Mouse (Mus musculus): ENCODE measurements around the gene Gm45521. TPM values are rescaled to one million over a fixed set of nuclear protein-coding genes. Genes with fewer than 3 reads are reported as not detected.

Gm45521 gene
- total and polyA plus RNA-seq, 3 experiments, result not detected

DNA sequence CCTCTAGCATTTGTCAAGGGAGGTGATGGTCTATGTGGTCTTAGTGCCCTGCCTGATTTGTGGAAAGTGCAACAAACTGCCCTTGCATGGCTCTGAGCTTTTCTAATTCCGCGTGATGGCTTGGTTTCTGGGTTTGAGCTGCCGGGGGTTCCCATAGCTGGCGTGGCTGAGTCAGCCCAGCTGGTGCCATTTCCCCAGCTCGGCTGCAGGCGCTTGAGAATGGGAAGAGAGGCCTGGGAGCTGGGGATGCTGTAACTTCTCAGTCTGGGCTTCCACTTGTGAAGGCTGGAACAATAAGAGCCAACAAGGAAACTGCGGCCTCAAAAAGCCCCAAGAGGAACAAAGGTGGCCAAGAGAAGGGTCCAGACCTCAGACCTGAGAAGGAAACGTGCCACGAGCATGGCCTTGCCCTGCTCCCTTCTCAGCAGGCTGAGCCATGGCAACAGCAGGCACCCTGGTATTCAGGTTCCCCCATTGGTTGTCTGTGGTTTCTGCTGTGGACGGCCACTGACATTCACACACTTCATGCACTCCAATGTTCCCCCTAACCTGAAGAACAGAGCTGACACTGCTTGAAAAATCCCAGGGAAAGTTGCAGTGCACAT, 14.9 kb downstream of the Gm45521 start:
- H3K9me3 ChIP-seq (replicated peaks), result no peaks in the 10 kb centered on the region
- peaks cover 4% of the 10 kb centered on the region for H3K27me3 ChIP-seq (ENCODE audit: insufficient read depth, low read length)
- no peak for DNase-seq (ENCODE audit: low spot score)
- no peaks in the 10 kb centered on the region for H3K36me3 ChIP-seq (replicated peaks)
- TF ChIP-seq CTCF (IDR thresholded peaks at IDR 0.05; ENCODE audit: low read depth, low read length), result no peak
- no peak for TF ChIP-seq GATA1 (IDR thresholded peaks at IDR 0.05; ENCODE audit: borderline replicate concordance, low read length)
- TF ChIP-seq POLR2AphosphoS5 (IDR thresholded peaks at IDR 0.05; ENCODE audit: insufficient replicate concordance, low read depth, low read length), result no peak
- TF ChIP-seq TAL1 (conservative IDR thresholded peaks at IDR 0.05; ENCODE audit: low read depth, low read length), result no peak
- no peak for TF ChIP-seq GATA2 (IDR thresholded peaks at IDR 0.05; ENCODE audit: borderline replicate concordance, low read depth, low read length)
- no peak for ATAC-seq (ENCODE audit: extremely low read depth, insufficient number of reproducible peaks, low FRiP score, poor library complexity, severe bottlenecking)
- no peak overlapping the region for H3K4me3 ChIP-seq (ENCODE audit: low read depth, low read length)
- H3K4me1 ChIP-seq (ENCODE audit: insufficient read depth, low read depth, low read length), result no peaks in the 10 kb centered on the region

DNA sequence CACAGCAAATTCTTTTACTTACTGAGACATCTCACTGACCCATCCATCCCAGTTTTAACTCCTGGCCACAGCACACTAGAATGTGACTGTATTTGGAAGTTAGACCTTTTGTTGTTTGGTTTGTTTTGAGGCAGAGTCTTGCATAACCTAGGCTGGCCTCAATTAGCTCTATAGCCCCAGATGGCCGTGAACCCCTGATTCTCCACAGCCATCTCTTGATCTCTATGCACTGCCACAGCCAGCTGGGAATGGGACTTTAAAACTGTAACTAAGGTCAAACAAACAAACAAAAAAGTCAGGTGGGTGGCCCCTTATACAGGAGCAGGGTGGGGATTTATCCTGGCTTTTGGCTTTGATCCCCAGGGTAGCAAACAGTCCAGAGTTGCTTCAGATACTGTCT, 17.6 kb downstream of the Gm45521 start:
- no peak for TF ChIP-seq GATA2 (IDR thresholded peaks at IDR 0.05; ENCODE audit: borderline replicate concordance, low read depth, low read length)
- no peak for TF ChIP-seq POLR2AphosphoS5 (IDR thresholded peaks at IDR 0.05; ENCODE audit: insufficient replicate concordance, low read depth, low read length)
- TF ChIP-seq TAL1 (conservative IDR thresholded peaks at IDR 0.05; ENCODE audit: low read depth, low read length), result no peak
- TF ChIP-seq CTCF (IDR thresholded peaks at IDR 0.05; ENCODE audit: low read depth, low read length), result no peak
- no peak for TF ChIP-seq GATA1 (IDR thresholded peaks at IDR 0.05; ENCODE audit: borderline replicate concordance, low read length)
- peaks cover 3% of the 10 kb centered on the region; the same call in 1 of the 2 replicates for H3K27me3 ChIP-seq (ENCODE audit: insufficient read depth, low read length)
- ATAC-seq (ENCODE audit: extremely low read depth, insufficient number of reproducible peaks, low FRiP score, poor library complexity, severe bottlenecking) (no peak), DNase-seq (ENCODE audit: low spot score) (no peak)
- H3K36me3 ChIP-seq (replicated peaks), result no peaks in the 10 kb centered on the region
- H3K9me3 ChIP-seq (replicated peaks), result no peaks in the 10 kb centered on the region
- no peak overlapping the region for H3K4me3 ChIP-seq (ENCODE audit: low read depth, low read length)
- no peaks in the 10 kb centered on the region for H3K4me1 ChIP-seq (ENCODE audit: insufficient read depth, low read depth, low read length)

DNA sequence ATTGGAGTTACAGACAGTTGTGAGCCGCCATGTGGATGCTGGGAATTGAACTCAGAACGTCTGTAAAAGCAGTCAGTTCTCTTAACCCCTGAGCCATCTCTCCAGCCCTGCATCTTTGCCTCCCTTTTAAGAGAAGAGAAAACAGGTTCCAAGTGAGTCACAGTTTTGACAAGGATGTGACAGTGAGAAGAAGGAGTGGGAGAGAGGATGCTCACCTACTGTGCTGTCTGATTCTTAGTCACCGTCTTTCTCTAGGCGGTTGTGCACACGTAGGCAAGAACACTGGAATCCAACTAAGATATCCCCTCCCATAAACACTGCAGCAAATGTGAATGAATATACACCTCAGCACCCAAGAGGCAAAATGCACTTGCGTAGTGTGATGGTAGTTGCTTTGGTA, 18.1 kb downstream of the Gm45521 start:
- H3K9me3 ChIP-seq (replicated peaks), result no peaks in the 10 kb centered on the region
- TF ChIP-seq TAL1 (conservative IDR thresholded peaks at IDR 0.05; ENCODE audit: low read depth, low read length) (no peak), POLR2AphosphoS5 (IDR thresholded peaks at IDR 0.05; ENCODE audit: insufficient replicate concordance, low read depth, low read length) (no peak), GATA1 (IDR thresholded peaks at IDR 0.05; ENCODE audit: borderline replicate concordance, low read length) (no peak), CTCF (IDR thresholded peaks at IDR 0.05; ENCODE audit: low read depth, low read length) (no peak), GATA2 (IDR thresholded peaks at IDR 0.05; ENCODE audit: borderline replicate concordance, low read depth, low read length) (no peak)
- H3K36me3 ChIP-seq (replicated peaks), result no peaks in the 10 kb centered on the region
- DNase-seq (ENCODE audit: low spot score) (no peak), ATAC-seq (ENCODE audit: extremely low read depth, insufficient number of reproducible peaks, low FRiP score, poor library complexity, severe bottlenecking) (no peak)
- H3K4me3 ChIP-seq (ENCODE audit: low read depth, low read length), result no peak overlapping the region
- H3K4me1 ChIP-seq (ENCODE audit: insufficient read depth, low read depth, low read length), result no peaks in the 10 kb centered on the region
- peaks cover 3% of the 10 kb centered on the region; the same call in 1 of the 2 replicates for H3K27me3 ChIP-seq (ENCODE audit: insufficient read depth, low read length)

DNA sequence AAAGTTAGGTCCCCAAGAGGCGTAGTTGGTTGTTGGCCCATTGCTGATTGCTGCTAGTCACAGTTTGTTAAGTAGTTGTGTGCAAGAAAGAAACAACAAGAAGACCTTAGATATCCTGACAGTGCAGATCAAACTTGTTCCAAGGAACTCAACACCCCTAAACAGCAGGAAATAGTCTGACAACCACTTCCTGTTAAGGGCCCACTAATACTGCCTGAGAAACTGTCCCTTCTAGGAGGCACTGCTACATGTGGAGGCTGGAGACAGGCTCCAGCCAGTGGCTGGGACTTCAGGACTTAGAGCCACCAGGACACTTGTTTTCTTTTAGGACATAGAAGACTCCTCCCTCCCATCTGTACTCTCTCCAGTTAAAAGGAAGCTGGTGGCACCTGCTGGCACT, 20.4 kb downstream of the Gm45521 start:
- no peaks in the 10 kb centered on the region for H3K36me3 ChIP-seq (replicated peaks)
- DNase-seq (ENCODE audit: low spot score) (no peak), ATAC-seq (ENCODE audit: extremely low read depth, insufficient number of reproducible peaks, low FRiP score, poor library complexity, severe bottlenecking) (no peak)
- H3K4me3 ChIP-seq (ENCODE audit: low read depth, low read length), result no peak overlapping the region
- no peak for TF ChIP-seq GATA1 (IDR thresholded peaks at IDR 0.05; ENCODE audit: borderline replicate concordance, low read length)
- TF ChIP-seq CTCF (IDR thresholded peaks at IDR 0.05; ENCODE audit: low read depth, low read length), result no peak
- no peak for TF ChIP-seq TAL1 (conservative IDR thresholded peaks at IDR 0.05; ENCODE audit: low read depth, low read length)
- no peak for TF ChIP-seq POLR2AphosphoS5 (IDR thresholded peaks at IDR 0.05; ENCODE audit: insufficient replicate concordance, low read depth, low read length)
- no peak for TF ChIP-seq GATA2 (IDR thresholded peaks at IDR 0.05; ENCODE audit: borderline replicate concordance, low read depth, low read length)
- H3K27me3 ChIP-seq (ENCODE audit: insufficient read depth, low read length), result peaks cover 3% of the 10 kb centered on the region; the same call in 1 of the 2 replicates
- no peaks in the 10 kb centered on the region for H3K9me3 ChIP-seq (replicated peaks)
- no peaks in the 10 kb centered on the region for H3K4me1 ChIP-seq (ENCODE audit: insufficient read depth, low read depth, low read length)

DNA sequence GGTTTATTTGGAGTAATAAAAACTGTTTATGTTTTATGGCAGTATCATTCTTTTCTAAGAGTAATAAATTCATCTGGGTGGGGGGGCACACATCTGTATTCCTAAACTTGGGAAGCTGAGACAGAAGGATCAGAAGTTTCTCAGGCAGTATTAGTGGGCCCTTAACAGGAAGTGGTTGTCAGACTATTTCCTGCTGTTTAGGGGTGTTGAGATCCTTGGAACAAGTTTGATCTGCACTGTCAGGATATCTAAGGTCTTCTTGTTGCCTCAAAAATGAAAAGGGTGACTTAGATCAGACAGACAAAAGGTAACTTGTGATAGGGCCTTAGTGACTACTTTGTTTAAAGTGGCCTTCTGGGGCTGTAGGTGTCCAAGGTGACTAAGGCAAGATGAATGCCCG, 21.1 kb downstream of the Gm45521 start:
- Histone ChIP-seq H3K4me1 (ENCODE audit: insufficient read depth, low read depth, low read length) (no peaks in the 10 kb centered on the region), H3K4me3 (ENCODE audit: low read depth, low read length) (no peak overlapping the region), H3K36me3 (replicated peaks) (no peaks in the 10 kb centered on the region), H3K9me3 (replicated peaks) (no peaks in the 10 kb centered on the region), H3K27me3 (ENCODE audit: insufficient read depth, low read length) (peaks cover 3% of the 10 kb centered on the region; the same call in 1 of the 2 replicates)
- DNase-seq (ENCODE audit: low spot score) (no peak), ATAC-seq (ENCODE audit: extremely low read depth, insufficient number of reproducible peaks, low FRiP score, poor library complexity, severe bottlenecking) (no peak)
- TF ChIP-seq GATA1 (IDR thresholded peaks at IDR 0.05; ENCODE audit: borderline replicate concordance, low read length), result no peak
- no peak for TF ChIP-seq CTCF (IDR thresholded peaks at IDR 0.05; ENCODE audit: low read depth, low read length)
- no peak for TF ChIP-seq GATA2 (IDR thresholded peaks at IDR 0.05; ENCODE audit: borderline replicate concordance, low read depth, low read length)
- TF ChIP-seq POLR2AphosphoS5 (IDR thresholded peaks at IDR 0.05; ENCODE audit: insufficient replicate concordance, low read depth, low read length), result no peak
- TF ChIP-seq TAL1 (conservative IDR thresholded peaks at IDR 0.05; ENCODE audit: low read depth, low read length), result no peak

DNA sequence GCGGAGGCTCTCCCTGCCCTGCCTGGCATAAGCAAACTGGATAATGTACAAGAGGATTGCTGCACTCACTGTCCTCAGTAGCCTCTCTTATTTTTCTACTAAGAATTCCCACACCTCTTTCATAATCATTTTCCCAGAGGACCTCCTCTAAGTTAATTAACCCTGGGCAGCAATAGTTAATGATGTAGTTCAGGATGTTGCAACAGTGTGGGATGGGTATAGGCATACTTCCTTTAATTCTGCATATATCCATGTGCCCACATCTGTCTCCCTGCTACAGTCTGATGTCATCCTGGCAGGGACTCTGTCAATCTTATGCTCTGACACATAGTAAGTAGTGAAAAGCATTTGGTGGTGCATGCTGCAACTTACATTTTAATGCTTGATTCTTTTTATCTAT, 24.1 kb downstream of the Gm45521 start:
- peaks cover 5% of the 10 kb centered on the region; the same call in 1 of the 2 replicates for H3K27me3 ChIP-seq (ENCODE audit: insufficient read depth, low read length)
- TF ChIP-seq GATA2 (IDR thresholded peaks at IDR 0.05; ENCODE audit: borderline replicate concordance, low read depth, low read length) (no peak), GATA1 (IDR thresholded peaks at IDR 0.05; ENCODE audit: borderline replicate concordance, low read length) (no peak), TAL1 (conservative IDR thresholded peaks at IDR 0.05; ENCODE audit: low read depth, low read length) (no peak), CTCF (IDR thresholded peaks at IDR 0.05; ENCODE audit: low read depth, low read length) (no peak), POLR2AphosphoS5 (IDR thresholded peaks at IDR 0.05; ENCODE audit: insufficient replicate concordance, low read depth, low read length) (no peak)
- no peaks in the 10 kb centered on the region for H3K36me3 ChIP-seq (replicated peaks)
- DNase-seq (ENCODE audit: low spot score), result no peak
- ATAC-seq (ENCODE audit: extremely low read depth, insufficient number of reproducible peaks, low FRiP score, poor library complexity, severe bottlenecking), result no peak
- no peak overlapping the region for H3K4me3 ChIP-seq (ENCODE audit: low read depth, low read length)
- H3K4me1 ChIP-seq (ENCODE audit: insufficient read depth, low read depth, low read length), result no peaks in the 10 kb centered on the region
- H3K9me3 ChIP-seq (replicated peaks), result no peaks in the 10 kb centered on the region

Data from G1E (cell line).